Mouse (Mus musculus): ENCODE data around the gene Foxk1. TPM values are rescaled to one million over a fixed set of nuclear protein-coding genes. Genes with fewer than 3 reads are reported as not detected.

The Foxk1 gene
- total and polyA plus RNA-seq, 3 experiments, result 8.2 to 20.2 TPM; not detected in 1

- Histone ChIP-seq H3K9ac (ENCODE audit: control insufficient read depth, low read depth, low read length, poor library complexity, severe bottlenecking) (peak overlapping the region; percentile 72), H3K4me1 (ENCODE audit: control insufficient read depth in 1 of 2, insufficient read depth in 2 of 2, low read length in 2 of 2) (peaks cover 0 to 8% of the 10 kb centered on the region in 2 experiments; a peak in 2 of 4 replicates), H3K27me3 (ENCODE audit: control insufficient read depth in 1 of 2, insufficient read depth in 2 of 2, low read length in 2 of 2) (no peaks in the 10 kb centered on the region), H3K36me3 (ENCODE audit: control insufficient read depth in 1 of 2, insufficient read depth in 2 of 2, low read length in 2 of 2) (0 out of 4 replicates have a peak, but pooled peaks cover 0 to 2% of the 10 kb centered on the region in 2 experiments), H3K4me3 (ENCODE audit: control insufficient read depth in 1 of 2, insufficient read depth in 1 of 2, low read depth in 2 of 2, low read length in 2 of 2) (peak overlapping the region; percentile 45 to 49; a peak in 3 of 4 replicates), H3K27ac (ENCODE audit: control insufficient read depth, low read depth, low read length) (peak overlapping the region; percentile 60), H3K9me3 (replicated peaks; ENCODE audit: insufficient read depth, low read length) (no peaks in the 10 kb centered on the region), H3K79me2 (ENCODE audit: control insufficient read depth, insufficient read depth, low read length, poor library complexity) (peaks cover 2% of the 10 kb centered on the region; the same call in 1 of the 2 replicates)
- no peak for TF ChIP-seq KAT2A (conservative IDR thresholded peaks at IDR 0.05; ENCODE audit: low read depth, low read length)
- TF ChIP-seq SIN3A (IDR thresholded peaks at IDR 0.05; ENCODE audit: low read length), result no peak
- TF ChIP-seq MXI1 (IDR thresholded peaks at IDR 0.05; ENCODE audit: low read depth, low read length), result no peak
- no peak for TF ChIP-seq HCFC1 (IDR thresholded peaks at IDR 0.05; ENCODE audit: low read depth, low read length)
- no peak for TF ChIP-seq CHD2 (IDR thresholded peaks at IDR 0.05; ENCODE audit: low read length)
- TF ChIP-seq TBP (IDR thresholded peaks at IDR 0.05; ENCODE audit: low read depth, low read length), result no peak
- TF ChIP-seq MAZ (IDR thresholded peaks at IDR 0.05; ENCODE audit: low read depth, low read length), result no peak
- TF ChIP-seq GABPA (IDR thresholded peaks at IDR 0.05; ENCODE audit: low read depth, low read length), result no peak
- no peak for TF ChIP-seq USF2 (IDR thresholded peaks at IDR 0.05; ENCODE audit: borderline replicate concordance in 1 of 2, insufficient read depth in 1 of 2, low read depth in 1 of 2, low read length in 2 of 2)
- no peak for TF ChIP-seq CHD1 (IDR thresholded peaks at IDR 0.05; ENCODE audit: low read depth, low read length)
- TF ChIP-seq POLR2AphosphoS5 (IDR thresholded peaks at IDR 0.05; ENCODE audit: borderline replicate concordance, low read depth, low read length), result no peak
- TF ChIP-seq POLR2A (IDR thresholded peaks at IDR 0.05; ENCODE audit: control insufficient read depth in 1 of 2, insufficient read depth in 1 of 2, low read depth in 1 of 2, low read length in 2 of 2, poor library complexity in 1 of 2), result no peak
- TF ChIP-seq JUND (IDR thresholded peaks at IDR 0.05; ENCODE audit: low read depth, low read length), result no peak
- TF ChIP-seq ZMIZ1 (IDR thresholded peaks at IDR 0.05; ENCODE audit: low read depth, low read length), result no peak
- TF ChIP-seq BHLHE40 (IDR thresholded peaks at IDR 0.05; ENCODE audit: borderline replicate concordance, low read depth, low read length), result no peak
- no peak for TF ChIP-seq UBTF (IDR thresholded peaks at IDR 0.05; ENCODE audit: borderline replicate concordance, insufficient read depth, low read depth, low read length)
- no peak for TF ChIP-seq CTCF (IDR thresholded peaks at IDR 0.05 in 2 of 3, conservative IDR thresholded peaks at IDR 0.05 in 1 of 3; ENCODE audit: control insufficient read depth in 1 of 3, insufficient read depth in 1 of 3, low read depth in 2 of 3, low read length in 3 of 3, poor library complexity in 1 of 3, severe bottlenecking in 1 of 3)
- no peak for TF ChIP-seq RCOR1 (IDR thresholded peaks at IDR 0.05; ENCODE audit: low read depth, low read length)
- no peak for TF ChIP-seq SMC3 (IDR thresholded peaks at IDR 0.05; ENCODE audit: low read depth, low read length)
- DNase-seq (ENCODE audit: low read depth, low spot score), result no peak
These were observed 61.7 kb downstream of the Foxk1 start for GRCm38 (mm10) chr5:142463011-142463410.

Data from MEL (cell line).